Mouse (Mus musculus) heart, embryonic 10.5 days (tissue): ENCODE results near the gene Rbfox1. TPM values are rescaled to one million over a fixed set of nuclear protein-coding genes. Genes with fewer than 3 reads are reported as not detected.
A peak's percentile ranks its signal among the peaks of the same experiment; 100 is the strongest.

ENCODE experiments used
- DNase-seq: peaks from one replicate; pipeline ENCODE4 v3.0.0-alpha.2; 2017; ENCODE audit warnings: low spot score
- H3K27ac ChIP-seq: fragments of 300-500 bp; sonication (generic); 2 replicates; pipeline ENCODE4 v1.5.1; 2016; ENCODE audit warnings: mild to moderate bottlenecking
- H3K27me3 ChIP-seq: fragments of 300-500 bp; sonication (generic); 2 replicates; pipeline ENCODE4 v1.6.1; 2016; ENCODE audit warnings: mild to moderate bottlenecking; ENCODE audit not compliant: poor library complexity, insufficient read depth, severe bottlenecking
- H3K36me3 ChIP-seq: fragments of 300-500 bp; sonication (generic); 2 replicates; pipeline ENCODE4 v1.6.1; 2016; ENCODE audit warnings: mild to moderate bottlenecking, moderate library complexity
- H3K4me1 ChIP-seq: fragments of 300-500 bp; sonication (generic); 2 replicates; pipeline ENCODE4 v1.6.1; 2016; ENCODE audit warnings: mild to moderate bottlenecking
- H3K4me3 ChIP-seq: fragments of 300-500 bp; sonication (generic); 2 replicates; pipeline ENCODE4 v1.5.1; 2016; ENCODE audit warnings: mild to moderate bottlenecking, moderate library complexity
- H3K9me3 ChIP-seq: fragments of 300-500 bp; sonication (generic); 2 replicates; pipeline ENCODE4 v1.6.1; 2016; ENCODE audit warnings: mild to moderate bottlenecking, moderate library complexity
- WGBS: fragments of 180-500 bp; shearing (Covaris S2); methylation state at CpG from one replicate; pipeline ENCODE4 v1.1.7; 2016; 5-methylcytosine and 5-hydroxymethylcytosine counted together
- polyA plus RNA-seq: library from polyadenylated mRNA; unstranded; fragments of >200 nt; fragmentation: Nextera tagmentation; extraction: Ambion mirVana; gene quantifications from 2 replicates; pipeline ENCODE4 v1.2.1, GENCODE M21; 2016

Gene Rbfox1
- polyA plus RNA-seq, 1 experiment from 2014 or later = 2.8 TPM

GRCm38 (mm10) chr16:7017310-7017709, 1132.2 kb downstream of the Rbfox1 start:
- H3K4me1 ChIP-seq = no peaks in the 10 kb centered on the region
- no peak overlapping the region for H3K27ac ChIP-seq
- H3K27me3 ChIP-seq = no peaks in the 10 kb centered on the region
- H3K36me3 ChIP-seq = no peaks in the 10 kb centered on the region
- 86% methylated on average over 7 of the region's 7 CpGs for WGBS
- H3K4me3 ChIP-seq = no peak overlapping the region
- H3K9me3 ChIP-seq = no peaks in the 10 kb centered on the region
- DNase-seq = no peak

DNA sequence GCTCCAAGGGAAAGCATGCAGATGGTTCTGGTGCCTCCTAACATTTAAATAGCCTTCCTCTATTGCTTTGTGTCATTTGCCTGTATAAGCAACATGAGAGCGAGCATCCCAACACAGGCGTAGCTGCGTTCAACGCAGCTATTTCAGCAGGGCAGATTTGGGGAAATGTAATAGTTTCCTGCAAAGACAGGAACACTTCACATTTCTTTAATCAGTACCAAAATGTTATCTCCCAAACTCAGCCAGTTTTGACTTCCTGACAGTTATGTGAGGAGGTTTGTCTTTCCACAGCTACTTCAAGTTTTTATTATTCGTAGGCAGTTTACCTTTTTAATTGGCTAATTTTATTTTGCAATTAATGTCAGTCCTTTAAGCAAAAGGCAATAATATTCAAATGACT, 1149.1 kb downstream of the Rbfox1 start:
- Histone ChIP-seq H3K4me1 (peaks cover 5% of the 10 kb centered on the region; the same call in 1 of the 2 replicates), H3K4me3 (no peak overlapping the region), H3K9me3 (no peaks in the 10 kb centered on the region), H3K27me3 (peaks cover 44% of the 10 kb centered on the region), H3K27ac (no peak overlapping the region), H3K36me3 (no peaks in the 10 kb centered on the region)
- DNase-seq = no peak
- 60% methylated on average over 5 of the region's 5 CpGs for WGBS

DNA sequence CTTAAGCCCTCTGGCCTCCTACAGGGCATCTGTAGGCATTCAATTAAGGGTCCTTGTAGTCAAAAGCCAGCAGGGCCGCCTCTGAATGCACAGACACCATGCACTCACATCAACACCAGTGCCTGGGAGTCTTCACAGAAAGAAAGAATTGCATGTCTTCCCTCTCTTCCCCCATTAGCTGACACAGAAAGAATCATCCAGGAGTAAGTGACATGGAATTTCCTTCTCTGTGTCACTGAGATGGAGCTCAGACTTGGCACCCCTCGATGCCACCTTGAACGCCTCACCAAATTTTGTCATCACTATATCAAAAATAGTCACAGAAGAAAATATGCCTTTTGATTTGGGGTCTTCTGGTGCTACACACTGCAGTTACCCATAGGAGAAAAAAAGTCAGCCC, 1151.4 kb downstream of the Rbfox1 start:
- Histone ChIP-seq H3K27ac (no peak overlapping the region), H3K4me3 (no peak overlapping the region), H3K9me3 (no peaks in the 10 kb centered on the region), H3K4me1 (peaks cover 15% of the 10 kb centered on the region; the same call in 1 of the 2 replicates), H3K27me3 (peaks cover 68% of the 10 kb centered on the region), H3K36me3 (no peaks in the 10 kb centered on the region)
- DNase-seq = peak; percentile 54
- WGBS = 56% methylated on average over 3 of the region's 3 CpGs

DNA sequence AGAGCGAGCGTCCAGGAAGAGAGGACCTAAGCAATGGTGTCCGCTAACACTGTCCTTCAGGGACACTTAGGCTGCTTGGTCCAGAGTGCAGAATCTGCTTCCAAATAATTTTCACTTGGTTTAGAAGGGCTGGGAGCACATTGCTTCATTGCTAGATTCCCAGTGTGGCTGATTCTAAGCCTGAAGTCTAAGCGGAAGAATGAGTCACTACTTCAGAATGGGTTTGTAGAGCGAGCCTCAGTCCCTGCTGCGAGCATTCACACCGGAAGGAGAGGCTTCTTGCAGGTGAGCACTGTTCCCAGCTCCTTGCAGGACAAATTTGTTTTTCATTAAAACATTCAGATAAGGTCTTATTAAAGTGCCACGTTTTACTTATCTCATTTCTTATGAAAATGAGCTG, 1151.8 kb downstream of the Rbfox1 start:
- H3K27ac ChIP-seq = no peak overlapping the region
- H3K9me3 ChIP-seq = no peaks in the 10 kb centered on the region
- H3K4me3 ChIP-seq = no peak overlapping the region
- H3K4me1 ChIP-seq = peaks cover 15% of the 10 kb centered on the region; the same call in 1 of the 2 replicates
- H3K36me3 ChIP-seq = no peaks in the 10 kb centered on the region
- H3K27me3 ChIP-seq = peaks cover 72% of the 10 kb centered on the region
- no peak for DNase-seq
- 27% methylated on average over 8 of the region's 8 CpGs for WGBS

DNA sequence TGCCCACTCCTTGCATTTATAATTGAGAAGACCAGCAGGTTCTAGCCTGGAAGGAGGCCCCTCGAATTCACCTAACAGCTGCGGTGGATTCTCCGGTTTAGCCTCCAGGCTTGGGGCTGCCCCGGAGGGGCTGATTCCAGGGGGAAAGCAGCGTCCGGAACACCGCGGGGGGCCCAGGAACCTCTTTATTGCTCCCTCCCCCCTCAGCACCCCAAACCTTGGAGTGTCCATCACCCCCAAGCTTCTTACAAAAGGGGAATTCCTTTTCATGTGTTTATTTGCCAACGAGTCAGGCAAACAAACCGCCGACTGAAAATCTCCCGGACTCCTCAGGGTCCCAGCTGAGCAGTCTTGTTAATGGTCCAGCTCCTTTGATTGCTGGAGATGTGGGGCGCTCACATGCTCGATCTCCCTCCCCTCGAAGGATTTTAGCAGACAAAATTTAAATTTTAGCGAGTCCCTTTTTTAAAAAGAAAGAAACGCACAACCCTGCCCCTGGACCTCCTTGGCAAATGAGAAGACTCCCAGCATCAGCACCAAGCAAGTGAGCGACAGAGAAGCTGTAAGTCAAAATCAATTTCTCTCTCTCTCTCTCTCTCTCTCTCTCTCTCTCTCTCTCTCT, 1153.6 kb downstream of the Rbfox1 start:
- H3K4me1 ChIP-seq = peaks cover 15% of the 10 kb centered on the region; the same call in 1 of the 2 replicates
- H3K9me3 ChIP-seq = no peaks in the 10 kb centered on the region
- no peaks in the 10 kb centered on the region for H3K36me3 ChIP-seq
- WGBS = 1% methylated on average over 18 of the region's 18 CpGs
- H3K4me3 ChIP-seq = peak overlapping the region; percentile 48
- H3K27ac ChIP-seq = no peak overlapping the region
- peak; percentile 56 for DNase-seq
- peaks cover 73% of the 10 kb centered on the region for H3K27me3 ChIP-seq

DNA sequence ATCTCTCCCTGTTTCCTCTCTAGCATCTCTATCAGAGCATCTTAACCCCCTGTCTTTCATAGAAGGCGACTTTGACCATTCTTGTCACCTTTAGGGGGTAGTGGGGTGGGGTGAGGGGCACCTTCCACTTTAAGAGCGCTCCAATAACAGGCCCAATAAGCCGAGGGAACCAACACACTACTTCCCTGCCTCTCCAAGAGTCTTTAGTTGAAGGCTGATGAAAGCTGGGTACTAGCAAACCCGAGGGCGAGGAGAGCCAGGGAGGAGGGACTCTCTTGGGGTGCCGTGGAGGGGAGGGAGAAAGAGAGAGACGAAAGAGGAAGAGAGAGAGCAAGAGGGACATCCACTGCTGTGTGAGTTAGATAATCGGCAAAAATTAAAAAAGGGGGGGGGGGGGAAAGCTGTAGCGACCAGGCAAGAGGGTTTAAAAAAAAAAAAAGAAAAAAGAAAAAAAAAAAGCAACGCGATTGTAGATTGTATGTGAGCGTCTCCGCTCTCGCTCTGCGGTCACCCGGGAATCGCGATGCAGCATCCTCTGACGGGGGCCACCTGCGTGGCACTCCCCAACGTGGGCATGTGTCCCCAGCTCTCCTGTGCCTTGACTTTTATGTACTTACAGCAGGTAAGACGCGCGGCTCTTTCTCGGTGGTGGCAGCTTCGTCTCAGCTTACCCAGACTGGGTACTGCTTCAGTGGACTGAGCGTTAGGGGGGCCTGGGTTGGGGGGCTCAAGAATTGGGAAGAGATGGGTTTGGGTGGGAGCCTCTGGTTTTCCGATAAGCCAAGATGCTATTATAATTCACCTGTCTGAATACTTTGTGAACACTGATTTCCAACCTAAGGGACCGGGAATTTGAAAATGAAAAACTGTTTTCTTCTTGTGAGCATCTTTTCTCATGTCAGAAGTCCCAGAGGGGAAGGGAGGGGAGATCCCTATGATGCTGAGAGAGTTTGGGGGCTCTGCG, 1154.5 kb downstream of the Rbfox1 start:
- H3K9me3 ChIP-seq = no peaks in the 10 kb centered on the region
- H3K4me1 ChIP-seq = peaks cover 15% of the 10 kb centered on the region; the same call in 1 of the 2 replicates
- WGBS = 2% methylated on average over 29 of the region's 30 CpGs
- no peak overlapping the region for H3K27ac ChIP-seq
- no peaks in the 10 kb centered on the region for H3K36me3 ChIP-seq
- peaks cover 73% of the 10 kb centered on the region for H3K27me3 ChIP-seq
- DNase-seq = peak; percentile 46
- peak overlapping the region; percentile 48 for H3K4me3 ChIP-seq

- Histone ChIP-seq H3K27ac (no peak overlapping the region), H3K27me3 (peaks cover 64% of the 10 kb centered on the region), H3K4me1 (peaks cover 15% of the 10 kb centered on the region; the same call in 1 of the 2 replicates), H3K4me3 (no peak overlapping the region), H3K36me3 (no peaks in the 10 kb centered on the region), H3K9me3 (no peaks in the 10 kb centered on the region)
- DNase-seq = no peak
- 19% methylated on average over 6 of the region's 6 CpGs for whole genome bisulfite sequencing
These were observed 1155.5 kb downstream of the Rbfox1 start for GRCm38 (mm10) chr16:7040691-7041090.

DNA sequence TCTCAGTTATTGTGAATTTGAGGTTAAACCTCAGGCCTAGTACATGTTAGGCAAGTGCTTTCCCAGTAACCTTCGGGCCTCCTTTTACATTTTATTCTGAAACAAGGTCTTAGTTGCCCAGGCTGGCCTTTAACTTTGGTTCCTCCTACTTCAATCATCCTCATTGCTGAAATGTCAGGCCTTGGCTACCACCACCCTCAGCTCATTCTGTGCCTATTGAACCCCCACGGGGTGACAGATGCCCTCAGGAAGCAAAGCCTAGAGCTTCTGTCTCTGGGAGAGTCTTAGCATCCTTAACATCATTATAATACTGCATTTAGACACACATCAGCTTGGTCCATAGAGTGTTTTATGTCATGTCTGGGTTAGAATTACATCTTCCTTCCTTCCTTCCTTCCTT, 1162.3 kb downstream of the Rbfox1 start:
- peaks cover 4% of the 10 kb centered on the region; the same call in 1 of the 2 replicates for H3K4me1 ChIP-seq
- no peak overlapping the region for H3K27ac ChIP-seq
- H3K4me3 ChIP-seq = no peak overlapping the region
- H3K9me3 ChIP-seq = no peaks in the 10 kb centered on the region
- DNase-seq = no peak
- H3K36me3 ChIP-seq = no peaks in the 10 kb centered on the region
- H3K27me3 ChIP-seq = no peaks in the 10 kb centered on the region
- 72% methylated on average over 2 of the region's 2 CpGs for WGBS

DNA sequence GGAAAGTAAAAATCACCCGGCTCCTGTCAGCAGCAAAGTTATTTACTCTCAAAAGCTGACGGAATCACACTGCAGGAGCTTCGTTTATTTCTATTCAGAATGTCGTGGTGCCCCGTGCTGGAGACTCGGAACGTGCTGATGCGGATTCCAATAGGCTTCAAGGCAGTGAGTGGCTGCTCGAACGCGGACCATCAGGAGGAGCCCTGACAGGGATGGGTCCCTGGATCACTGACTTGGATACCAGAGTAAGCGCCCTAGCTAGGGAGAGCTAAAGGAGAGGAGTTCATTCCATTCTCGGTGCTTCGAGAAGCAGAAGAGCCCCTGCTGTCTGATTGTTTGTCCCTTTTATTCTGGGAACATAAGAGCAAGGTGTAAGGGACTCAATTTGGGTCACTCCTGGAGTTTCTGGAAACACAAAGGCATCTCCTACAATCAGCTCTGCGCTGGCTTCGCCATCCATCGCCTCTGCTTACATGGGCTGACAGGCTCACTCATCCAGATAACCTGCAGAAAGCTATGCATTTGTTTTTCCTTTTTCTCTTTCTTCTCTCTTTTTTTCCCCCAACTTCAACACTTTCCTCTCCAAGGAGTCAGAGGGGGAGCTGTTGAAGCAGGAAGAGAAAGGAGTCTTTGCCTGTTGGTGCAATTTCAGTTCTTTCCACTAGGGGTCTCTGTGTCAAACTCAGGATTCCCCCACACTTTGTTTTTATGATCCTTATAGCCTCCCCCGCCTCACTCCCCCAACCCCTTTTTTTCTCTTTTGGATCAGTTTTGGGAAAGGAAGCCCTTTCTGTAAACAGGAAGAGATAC, 1164.2 kb downstream of the Rbfox1 start:
- no peaks in the 10 kb centered on the region for H3K27me3 ChIP-seq
- H3K9me3 ChIP-seq = no peaks in the 10 kb centered on the region
- peaks cover 4% of the 10 kb centered on the region; the same call in 1 of the 2 replicates for H3K4me1 ChIP-seq
- H3K27ac ChIP-seq = peak overlapping the region; percentile 52; the same call in 1 of the 2 replicates
- peak overlapping the region; percentile 38 for H3K4me3 ChIP-seq
- H3K36me3 ChIP-seq = no peaks in the 10 kb centered on the region
- DNase-seq = no peak
- WGBS = 14% methylated on average over 18 of the region's 18 CpGs

- no peak overlapping the region for H3K27ac ChIP-seq
- no peak overlapping the region for H3K4me3 ChIP-seq
- H3K27me3 ChIP-seq = no peaks in the 10 kb centered on the region
- no peaks in the 10 kb centered on the region for H3K9me3 ChIP-seq
- DNase-seq = no peak
- peaks cover 4% of the 10 kb centered on the region; the same call in 1 of the 2 replicates for H3K4me1 ChIP-seq
- WGBS = 88% methylated on average over 9 of the region's 9 CpGs
- H3K36me3 ChIP-seq = no peaks in the 10 kb centered on the region
These were observed 1165.8 kb downstream of the Rbfox1 start for GRCm38 (mm10) chr16:7050945-7051344.

DNA sequence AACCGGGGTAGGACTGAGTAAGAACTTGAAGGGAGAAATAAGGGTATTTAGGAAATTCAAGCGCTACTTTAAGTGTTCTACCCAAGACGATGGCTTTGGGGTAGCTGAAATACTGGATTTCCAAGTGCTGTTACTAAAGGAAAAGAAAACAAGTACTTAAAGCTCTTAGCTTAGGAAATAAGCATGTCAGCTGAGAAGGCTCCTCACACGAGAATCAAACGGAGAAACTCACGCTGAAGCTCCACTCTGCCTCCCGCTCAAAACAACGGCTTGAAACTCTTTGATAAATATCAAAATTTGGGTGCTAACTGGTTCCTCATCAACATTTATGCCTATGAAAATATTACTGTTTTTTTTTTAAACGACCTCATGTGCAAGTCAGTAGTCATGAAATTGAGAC, 1166.8 kb downstream of the Rbfox1 start:
- Histone ChIP-seq H3K36me3 (no peaks in the 10 kb centered on the region), H3K4me3 (no peak overlapping the region), H3K9me3 (no peaks in the 10 kb centered on the region), H3K27ac (no peak overlapping the region; the same call in 1 of the 2 replicates), H3K27me3 (no peaks in the 10 kb centered on the region), H3K4me1 (peaks cover 4% of the 10 kb centered on the region; the same call in 1 of the 2 replicates)
- 70% methylated on average over 9 of the region's 9 CpGs for WGBS
- no peak for DNase-seq

DNA sequence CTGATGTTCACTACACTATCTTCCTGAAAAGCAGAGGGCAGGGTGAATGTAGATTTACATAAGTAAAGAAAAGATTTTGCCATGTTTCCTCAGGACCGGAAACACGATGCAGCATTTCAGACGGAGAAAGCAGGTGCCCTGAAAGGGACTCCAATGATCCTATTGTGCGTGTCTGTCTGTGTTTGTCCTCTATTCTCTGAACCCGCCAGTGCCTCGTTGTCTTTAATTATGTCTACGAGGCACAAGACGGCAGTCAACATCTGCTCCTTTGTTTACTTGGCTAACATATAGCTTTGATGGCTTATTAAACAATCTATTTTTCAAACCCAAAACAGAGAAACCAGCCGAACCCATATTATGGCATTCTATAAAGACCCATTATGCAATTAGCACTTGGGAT, 1167.3 kb downstream of the Rbfox1 start:
- Histone ChIP-seq H3K9me3 (no peaks in the 10 kb centered on the region), H3K4me1 (peaks cover 4% of the 10 kb centered on the region; the same call in 1 of the 2 replicates), H3K4me3 (no peak overlapping the region), H3K27ac (no peak overlapping the region), H3K27me3 (no peaks in the 10 kb centered on the region), H3K36me3 (no peaks in the 10 kb centered on the region)
- DNase-seq = no peak
- 75% methylated on average over 9 of the region's 9 CpGs for WGBS
